Mouse (Mus musculus) forebrain, embryonic 16.5 days (tissue): ENCODE measurements around the gene Dad1. TPM values are rescaled to one million over a fixed set of nuclear protein-coding genes. Genes with fewer than 3 reads are reported as not detected.

Experiments
- ATAC-seq: fragments of 200-750 bp; cut with Nextera tagmentation; 2 replicates; pipeline ENCODE4 v1.8.0; 2017; ENCODE audit warnings: mild to moderate bottlenecking, moderate library complexity
- H3K27ac ChIP-seq: fragments of 300-500 bp; sonication (generic); 2 replicates; pipeline ENCODE4 v1.5.1; 2014; ENCODE audit warnings: low read length, control low read depth
- H3K27me3 ChIP-seq: fragments of 300-500 bp; sonication (generic); replicated peaks from 2 replicates; pipeline ENCODE4 v1.6.1; 2014; ENCODE audit warnings: low read length; ENCODE audit not compliant: control insufficient read depth, insufficient read depth
- H3K36me3 ChIP-seq: fragments of 300-500 bp; sonication (generic); 2 replicates; pipeline ENCODE4 v1.6.1; 2014; ENCODE audit not compliant: control insufficient read depth, insufficient read depth
- H3K4me1 ChIP-seq: fragments of 300-500 bp; sonication (generic); replicated peaks from 2 replicates; pipeline ENCODE4 v1.6.1; 2014; ENCODE audit warnings: low read length; ENCODE audit not compliant: control insufficient read depth, insufficient read depth
- H3K4me2 ChIP-seq: fragments of 300-500 bp; sonication (generic); 2 replicates; pipeline ENCODE4 v1.6.1; 2014; ENCODE audit warnings: mild to moderate bottlenecking, low read length, control low read depth
- H3K4me3 ChIP-seq: fragments of 300-500 bp; sonication (generic); replicated peaks from 2 replicates; pipeline ENCODE4 v1.5.1; 2014; ENCODE audit warnings: mild to moderate bottlenecking, low read length, control low read depth
- H3K9ac ChIP-seq: fragments of 300-500 bp; sonication (generic); replicated peaks from 2 replicates; pipeline ENCODE4 v1.6.1; 2014; ENCODE audit warnings: low read depth, low read length, control low read depth
- H3K9me3 ChIP-seq: fragments of 300-500 bp; sonication (generic); 2 replicates; pipeline ENCODE4 v1.6.1; 2016; ENCODE audit warnings: low read length; ENCODE audit not compliant: control insufficient read depth
- WGBS: fragments of 180-500 bp; shearing (Covaris S2); extraction: QIAGEN DNeasy Blood & Tissue Kit; methylation state at CpG from one replicate; pipeline ENCODE4 v1.1.7; 2014; 5-methylcytosine and 5-hydroxymethylcytosine counted together
- polyA plus RNA-seq: library from polyadenylated mRNA; unstranded; fragments of >200 nt; fragmentation: Nextera tagmentation; extraction: Ambion mirVana; gene quantifications from 2 replicates; pipeline ENCODE4 v1.2.1, GENCODE M21; 2015

The Dad1 gene
- polyA plus RNA-seq, 1 experiment from 2014 or later = 290 TPM

- Histone ChIP-seq H3K4me3 (peak overlapping the region; percentile 61), H3K9ac (peak overlapping the region; percentile 65), H3K36me3 (no peaks in the 10 kb centered on the region), H3K4me1 (peaks cover 24% of the 10 kb centered on the region), H3K27ac (no peak overlapping the region), H3K4me2 (peak overlapping the region; percentile 90), H3K9me3 (no peaks in the 10 kb centered on the region), H3K27me3 (no peaks in the 10 kb centered on the region)
- peak; percentile 92 for ATAC-seq
- under 1% methylated on average over 35 of the region's 35 CpGs for WGBS
Observed at GRCm38 (mm10) chr14:54259003-54259721, 5.3 kb upstream of the Dad1 start.

GRCm38 (mm10) chr14:54258131-54258670, 4.3 kb upstream of the Dad1 start:
- Histone ChIP-seq H3K9ac (no peak overlapping the region), H3K27me3 (no peaks in the 10 kb centered on the region), H3K4me1 (peaks cover 24% of the 10 kb centered on the region), H3K4me3 (no peak overlapping the region), H3K4me2 (no peak overlapping the region), H3K27ac (no peak overlapping the region), H3K9me3 (no peaks in the 10 kb centered on the region), H3K36me3 (no peaks in the 10 kb centered on the region)
- no peak for ATAC-seq
- WGBS = 66% methylated on average over 7 of the region's 7 CpGs

- H3K27me3 ChIP-seq = no peaks in the 10 kb centered on the region
- peaks cover 40% of the 10 kb centered on the region for H3K4me1 ChIP-seq
- peak overlapping the region; percentile 74 for H3K4me3 ChIP-seq
- 67% methylated on average over 12 of the region's 12 CpGs for WGBS
- no peak for ATAC-seq
- no peak overlapping the region for H3K27ac ChIP-seq
- no peak overlapping the region; the same call in 1 of the 2 replicates for H3K9ac ChIP-seq
- H3K36me3 ChIP-seq = no peaks in the 10 kb centered on the region
- H3K4me2 ChIP-seq = peak overlapping the region; percentile 68
- no peaks in the 10 kb centered on the region for H3K9me3 ChIP-seq
Observed at GRCm38 (mm10) chr14:54254670-54255202, 832 bp upstream of the Dad1 start.

- Histone ChIP-seq H3K36me3 (peaks cover 4% of the 10 kb centered on the region; the same call in 1 of the 2 replicates), H3K27me3 (no peaks in the 10 kb centered on the region), H3K4me1 (peaks cover 29% of the 10 kb centered on the region), H3K27ac (no peak overlapping the region), H3K9ac (no peak overlapping the region), H3K4me3 (no peak overlapping the region), H3K4me2 (no peak overlapping the region), H3K9me3 (no peaks in the 10 kb centered on the region)
- WGBS = 75% methylated on average over 4 of the region's 4 CpGs
- ATAC-seq = no peak
Observed at GRCm38 (mm10) chr14:54250122-54250521, 3.8 kb downstream of the Dad1 start.

- no peak for ATAC-seq
- peaks cover 4% of the 10 kb centered on the region; the same call in 1 of the 2 replicates for H3K36me3 ChIP-seq
- no peak overlapping the region for H3K27ac ChIP-seq
- no peaks in the 10 kb centered on the region for H3K9me3 ChIP-seq
- H3K4me2 ChIP-seq = no peak overlapping the region
- 80% methylated on average over 9 of the region's 9 CpGs for WGBS
- H3K4me1 ChIP-seq = peaks cover 23% of the 10 kb centered on the region
- no peak overlapping the region for H3K9ac ChIP-seq
- H3K4me3 ChIP-seq = no peak overlapping the region
- no peaks in the 10 kb centered on the region for H3K27me3 ChIP-seq
Observed at GRCm38 (mm10) chr14:54249326-54249725, 4.6 kb downstream of the Dad1 start.

DNA sequence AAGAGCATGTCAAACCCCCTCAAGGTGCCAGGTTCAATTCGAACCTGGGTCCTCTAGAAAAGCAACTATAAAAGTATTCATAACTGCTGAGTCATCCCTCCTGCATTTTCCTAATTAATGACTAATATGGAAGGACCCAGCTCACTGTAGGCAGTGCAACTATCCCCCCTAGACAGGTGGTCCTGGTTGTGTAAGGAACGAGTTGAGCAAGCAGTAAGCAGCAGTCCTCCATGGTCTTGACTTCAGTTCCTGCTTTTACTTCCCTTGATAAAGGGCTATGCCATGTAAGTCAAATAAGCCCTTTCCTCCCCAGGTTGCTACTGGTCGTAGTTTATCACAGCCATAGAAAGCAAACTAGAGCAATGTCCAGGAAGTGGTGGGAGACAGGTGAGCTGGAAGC, 7.7 kb downstream of the Dad1 start:
- H3K4me3 ChIP-seq = no peak overlapping the region
- no peak overlapping the region for H3K27ac ChIP-seq
- H3K4me2 ChIP-seq = no peak overlapping the region
- H3K9ac ChIP-seq = no peak overlapping the region
- no peaks in the 10 kb centered on the region for H3K27me3 ChIP-seq
- peaks cover 8% of the 10 kb centered on the region; the same call in 1 of the 2 replicates for H3K4me1 ChIP-seq
- H3K36me3 ChIP-seq = peaks cover 19% of the 10 kb centered on the region
- no peak for ATAC-seq
- H3K9me3 ChIP-seq = no peaks in the 10 kb centered on the region; the same call in 1 of the 2 replicates
- WGBS = 93% methylated on average over 3 of the region's 3 CpGs

- H3K36me3 ChIP-seq = peaks cover 24% of the 10 kb centered on the region
- no peaks in the 10 kb centered on the region for H3K4me1 ChIP-seq
- H3K4me2 ChIP-seq = no peak overlapping the region
- H3K9me3 ChIP-seq = no peaks in the 10 kb centered on the region; the same call in 1 of the 2 replicates
- no peak overlapping the region for H3K27ac ChIP-seq
- no peak overlapping the region for H3K4me3 ChIP-seq
- no peak for ATAC-seq
- WGBS = 26% methylated on average over 3 of the region's 3 CpGs
- no peaks in the 10 kb centered on the region for H3K27me3 ChIP-seq
- H3K9ac ChIP-seq = no peak overlapping the region
Observed at GRCm38 (mm10) chr14:54244183-54244582, 9.7 kb downstream of the Dad1 start.

DNA sequence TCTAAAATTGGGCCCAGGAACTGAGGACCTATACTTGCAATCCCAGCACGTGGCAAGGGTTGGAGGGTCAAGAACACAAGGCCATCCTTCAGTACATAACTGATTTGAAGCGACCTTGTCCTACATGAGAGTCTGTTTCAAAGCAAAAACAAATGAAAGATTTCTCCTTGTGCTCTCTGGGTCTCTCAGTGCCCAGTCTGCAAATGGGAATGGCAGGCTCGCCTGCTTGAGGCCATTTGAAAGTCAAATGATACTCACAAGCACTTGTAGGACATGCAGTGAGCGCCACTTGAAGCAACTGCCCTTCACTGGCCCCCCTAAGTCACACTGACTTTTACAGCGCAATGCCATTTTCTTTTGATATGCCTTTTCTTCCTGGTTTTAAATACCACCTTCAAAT, 13.4 kb downstream of the Dad1 start:
- Histone ChIP-seq H3K27me3 (no peaks in the 10 kb centered on the region), H3K9ac (no peak overlapping the region), H3K9me3 (no peaks in the 10 kb centered on the region; the same call in 1 of the 2 replicates), H3K4me1 (no peaks in the 10 kb centered on the region), H3K4me3 (no peak overlapping the region), H3K27ac (no peak overlapping the region), H3K4me2 (no peak overlapping the region), H3K36me3 (peaks cover 19% of the 10 kb centered on the region)
- ATAC-seq = no peak
- WGBS = 78% methylated on average over 5 of the region's 5 CpGs

GRCm38 (mm10) chr14:54239002-54239736, 14.7 kb downstream of the Dad1 start:
- H3K36me3 ChIP-seq = peaks cover 24% of the 10 kb centered on the region
- no peak overlapping the region for H3K4me2 ChIP-seq
- no peak overlapping the region for H3K9ac ChIP-seq
- 13% methylated on average over 7 of the region's 7 CpGs for WGBS
- H3K9me3 ChIP-seq = no peaks in the 10 kb centered on the region; the same call in 1 of the 2 replicates
- H3K27me3 ChIP-seq = no peaks in the 10 kb centered on the region
- H3K4me3 ChIP-seq = no peak overlapping the region
- peak; percentile 62 for ATAC-seq
- no peaks in the 10 kb centered on the region for H3K4me1 ChIP-seq
- H3K27ac ChIP-seq = no peak overlapping the region
